Mouse (Mus musculus): ENCODE data around the gene Magi2. TPM values are rescaled to one million over a fixed set of nuclear protein-coding genes. Genes with fewer than 3 reads are reported as not detected.

Magi2 gene
- polyA plus RNA-seq, 1 experiment from 2014 or later: 3.2 TPM

GRCm38 (mm10) chr5:19901625-19902024 lies 674.8 kb downstream of the Magi2 start:
- 62% methylated on average over 8 of the region's 8 CpGs for WGBS
- ATAC-seq (replicated peaks; ENCODE audit: low FRiP score, low TSS enrichment, low read depth): no peak
- H3K27me3 ChIP-seq (replicated peaks; ENCODE audit: control insufficient read depth, insufficient read depth, low read length): no peaks in the 10 kb centered on the region
- H3K4me3 ChIP-seq (ENCODE audit: low read depth, low read length): no peak overlapping the region
- no peak for DNase-seq (ENCODE audit: low spot score)
- H3K9me3 ChIP-seq (ENCODE audit: control insufficient read depth, low read length): no peaks in the 10 kb centered on the region
- H3K36me3 ChIP-seq (ENCODE audit: control insufficient read depth, insufficient read depth, low read length): no peaks in the 10 kb centered on the region
- no peak overlapping the region for H3K27ac ChIP-seq (ENCODE audit: low read depth)
- no peaks in the 10 kb centered on the region for H3K4me1 ChIP-seq (replicated peaks; ENCODE audit: control insufficient read depth, insufficient read depth, low read length)
- no peak overlapping the region for H3K9ac ChIP-seq (ENCODE audit: low read length)
- H3K4me2 ChIP-seq (ENCODE audit: low read length): no peak overlapping the region

GRCm38 (mm10) chr5:19906636-19907035 lies 679.8 kb downstream of the Magi2 start:
- H3K9me3 ChIP-seq (ENCODE audit: control insufficient read depth, low read length): no peaks in the 10 kb centered on the region
- H3K4me3 ChIP-seq (ENCODE audit: low read depth, low read length): no peak overlapping the region
- peaks cover 23% of the 10 kb centered on the region for H3K27me3 ChIP-seq (replicated peaks; ENCODE audit: control insufficient read depth, insufficient read depth, low read length)
- 79% methylated on average over 4 of the region's 4 CpGs for WGBS
- 0 out of 2 replicates have a peak, but pooled peaks cover 2% of the 10 kb centered on the region for H3K4me1 ChIP-seq (replicated peaks; ENCODE audit: control insufficient read depth, insufficient read depth, low read length)
- no peak overlapping the region for H3K27ac ChIP-seq (ENCODE audit: low read depth)
- no peak for ATAC-seq (replicated peaks; ENCODE audit: low FRiP score, low TSS enrichment, low read depth)
- H3K36me3 ChIP-seq (ENCODE audit: control insufficient read depth, insufficient read depth, low read length): no peaks in the 10 kb centered on the region
- no peak overlapping the region for H3K4me2 ChIP-seq (ENCODE audit: low read length)
- no peak for DNase-seq (ENCODE audit: low spot score)
- no peak overlapping the region for H3K9ac ChIP-seq (ENCODE audit: low read length)

GRCm38 (mm10) chr5:19907381-19907982 lies 680.6 kb downstream of the Magi2 start:
- Histone ChIP-seq H3K4me3 (ENCODE audit: low read depth, low read length) (peak overlapping the region; percentile 29), H3K9me3 (ENCODE audit: control insufficient read depth, low read length) (no peaks in the 10 kb centered on the region), H3K27me3 (replicated peaks; ENCODE audit: control insufficient read depth, insufficient read depth, low read length) (peaks cover 23% of the 10 kb centered on the region), H3K9ac (ENCODE audit: low read length) (no peak overlapping the region), H3K36me3 (ENCODE audit: control insufficient read depth, insufficient read depth, low read length) (no peaks in the 10 kb centered on the region), H3K4me1 (replicated peaks; ENCODE audit: control insufficient read depth, insufficient read depth, low read length) (0 out of 2 replicates have a peak, but pooled peaks cover 2% of the 10 kb centered on the region), H3K27ac (ENCODE audit: low read depth) (no peak overlapping the region), H3K4me2 (ENCODE audit: low read length) (peak overlapping the region; percentile 59)
- ATAC-seq (replicated peaks; ENCODE audit: low FRiP score, low TSS enrichment, low read depth): no peak
- 5% methylated on average over 11 of the region's 12 CpGs for WGBS
- DNase-seq (ENCODE audit: low spot score): no peak

- ATAC-seq (replicated peaks; ENCODE audit: low FRiP score, low TSS enrichment, low read depth) (no peak), DNase-seq (ENCODE audit: low spot score) (peak; percentile 67)
- no peaks in the 10 kb centered on the region for H3K36me3 ChIP-seq (ENCODE audit: control insufficient read depth, insufficient read depth, low read length)
- H3K27ac ChIP-seq (ENCODE audit: low read depth): no peak overlapping the region
- WGBS: 4% methylated on average over 16 of the region's 16 CpGs
- no peak overlapping the region for H3K9ac ChIP-seq (ENCODE audit: low read length)
- peak overlapping the region; percentile 59 for H3K4me2 ChIP-seq (ENCODE audit: low read length)
- H3K27me3 ChIP-seq (replicated peaks; ENCODE audit: control insufficient read depth, insufficient read depth, low read length): peaks cover 23% of the 10 kb centered on the region
- no peaks in the 10 kb centered on the region for H3K9me3 ChIP-seq (ENCODE audit: control insufficient read depth, low read length)
- peak overlapping the region; percentile 29 for H3K4me3 ChIP-seq (ENCODE audit: low read depth, low read length)
- H3K4me1 ChIP-seq (replicated peaks; ENCODE audit: control insufficient read depth, insufficient read depth, low read length): 0 out of 2 replicates have a peak, but pooled peaks cover 2% of the 10 kb centered on the region
Observed at GRCm38 (mm10) chr5:19907983-19908705, 681.3 kb downstream of the Magi2 start.

GRCm38 (mm10) chr5:19908706-19909060 lies 681.8 kb downstream of the Magi2 start:
- no peak overlapping the region for H3K9ac ChIP-seq (ENCODE audit: low read length)

GRCm38 (mm10) chr5:19909071-19909470 lies 682.2 kb downstream of the Magi2 start:
- no peaks in the 10 kb centered on the region for H3K9me3 ChIP-seq (ENCODE audit: control insufficient read depth, low read length)
- no peak overlapping the region for H3K27ac ChIP-seq (ENCODE audit: low read depth)
- 0 out of 2 replicates have a peak, but pooled peaks cover 2% of the 10 kb centered on the region for H3K4me1 ChIP-seq (replicated peaks; ENCODE audit: control insufficient read depth, insufficient read depth, low read length)
- no peak overlapping the region for H3K9ac ChIP-seq (ENCODE audit: low read length)
- H3K36me3 ChIP-seq (ENCODE audit: control insufficient read depth, insufficient read depth, low read length): no peaks in the 10 kb centered on the region
- WGBS: 5% methylated on average over 11 of the region's 11 CpGs
- H3K4me2 ChIP-seq (ENCODE audit: low read length): peak overlapping the region; percentile 59
- H3K4me3 ChIP-seq (ENCODE audit: low read depth, low read length): peak overlapping the region; percentile 29
- peaks cover 23% of the 10 kb centered on the region for H3K27me3 ChIP-seq (replicated peaks; ENCODE audit: control insufficient read depth, insufficient read depth, low read length)
- ATAC-seq (replicated peaks; ENCODE audit: low FRiP score, low TSS enrichment, low read depth): no peak
- DNase-seq (ENCODE audit: low spot score): no peak

More at GRCm38 (mm10) chr5:19908706-19909060, 681.8 kb downstream of the Magi2 start:
- DNase-seq (ENCODE audit: low spot score) (no peak), ATAC-seq (replicated peaks; ENCODE audit: low FRiP score, low TSS enrichment, low read depth) (no peak)
- Histone ChIP-seq H3K27ac (ENCODE audit: low read depth) (no peak overlapping the region), H3K36me3 (ENCODE audit: control insufficient read depth, insufficient read depth, low read length) (no peaks in the 10 kb centered on the region), H3K4me2 (ENCODE audit: low read length) (peak overlapping the region; percentile 59), H3K4me3 (ENCODE audit: low read depth, low read length) (peak overlapping the region; percentile 29; the same call in 1 of the 2 replicates), H3K27me3 (replicated peaks; ENCODE audit: control insufficient read depth, insufficient read depth, low read length) (peaks cover 23% of the 10 kb centered on the region), H3K4me1 (replicated peaks; ENCODE audit: control insufficient read depth, insufficient read depth, low read length) (0 out of 2 replicates have a peak, but pooled peaks cover 2% of the 10 kb centered on the region), H3K9me3 (ENCODE audit: control insufficient read depth, low read length) (no peaks in the 10 kb centered on the region)
- WGBS: 7% methylated on average over 5 of the region's 5 CpGs

GRCm38 (mm10) chr5:19909664-19910063 lies 682.8 kb downstream of the Magi2 start:
- H3K9ac ChIP-seq (ENCODE audit: low read length): no peak overlapping the region
- H3K27ac ChIP-seq (ENCODE audit: low read depth): no peak overlapping the region
- H3K9me3 ChIP-seq (ENCODE audit: control insufficient read depth, low read length): no peaks in the 10 kb centered on the region
- no peak overlapping the region for H3K4me3 ChIP-seq (ENCODE audit: low read depth, low read length)
- H3K4me1 ChIP-seq (replicated peaks; ENCODE audit: control insufficient read depth, insufficient read depth, low read length): 0 out of 2 replicates have a peak, but pooled peaks cover 2% of the 10 kb centered on the region
- H3K4me2 ChIP-seq (ENCODE audit: low read length): no peak overlapping the region
- 65% methylated on average over 7 of the region's 7 CpGs for WGBS
- DNase-seq (ENCODE audit: low spot score) (no peak), ATAC-seq (replicated peaks; ENCODE audit: low FRiP score, low TSS enrichment, low read depth) (no peak)
- H3K36me3 ChIP-seq (ENCODE audit: control insufficient read depth, insufficient read depth, low read length): no peaks in the 10 kb centered on the region
- peaks cover 23% of the 10 kb centered on the region for H3K27me3 ChIP-seq (replicated peaks; ENCODE audit: control insufficient read depth, insufficient read depth, low read length)

GRCm38 (mm10) chr5:19932102-19932501 lies 705.3 kb downstream of the Magi2 start:
- no peak overlapping the region for H3K4me3 ChIP-seq (ENCODE audit: low read depth, low read length)
- H3K4me1 ChIP-seq (replicated peaks; ENCODE audit: control insufficient read depth, insufficient read depth, low read length): no peaks in the 10 kb centered on the region
- no peak overlapping the region for H3K9ac ChIP-seq (ENCODE audit: low read length)
- WGBS: 87% methylated on average over 3 of the region's 3 CpGs
- H3K27ac ChIP-seq (ENCODE audit: low read depth): no peak overlapping the region
- H3K9me3 ChIP-seq (ENCODE audit: control insufficient read depth, low read length): no peaks in the 10 kb centered on the region
- H3K36me3 ChIP-seq (ENCODE audit: control insufficient read depth, insufficient read depth, low read length): no peaks in the 10 kb centered on the region
- no peak overlapping the region for H3K4me2 ChIP-seq (ENCODE audit: low read length)
- no peak for ATAC-seq (replicated peaks; ENCODE audit: low FRiP score, low TSS enrichment, low read depth)
- DNase-seq (ENCODE audit: low spot score): no peak
- no peaks in the 10 kb centered on the region for H3K27me3 ChIP-seq (replicated peaks; ENCODE audit: control insufficient read depth, insufficient read depth, low read length)
